Mouse (Mus musculus): Measurements from ENCODE around the gene Atg16l2. TPM values are rescaled to one million over a fixed set of nuclear protein-coding genes. Genes with fewer than 3 reads are reported as not detected.

Gene Atg16l2
- total and polyA plus RNA-seq, 3 experiments, result 0.38 to 3.2 (median 1.9) TPM

DNA sequence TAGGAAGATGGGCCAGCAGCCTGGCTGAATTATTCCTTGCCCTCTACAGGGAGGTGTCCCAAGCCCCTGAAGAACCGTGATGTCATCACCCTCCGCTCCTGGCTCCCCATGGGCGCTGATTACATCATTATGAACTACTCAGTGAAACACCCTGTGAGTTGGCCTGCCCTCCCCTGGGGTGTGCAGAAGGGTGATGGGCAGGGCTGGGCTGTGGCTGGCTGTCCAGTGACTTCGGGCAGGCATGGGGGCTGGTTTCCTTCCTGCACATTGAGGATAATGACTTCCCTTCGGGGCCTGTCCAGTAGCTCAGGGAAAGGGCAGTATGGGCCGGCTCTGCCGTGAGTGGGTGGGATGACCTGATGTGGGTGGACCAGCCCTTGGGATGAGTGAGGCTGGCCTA lies 41.1 kb upstream of the Atg16l2 start:
- Histone ChIP-seq H3K36me3 (replicated peaks) (no peaks in the 10 kb centered on the region), H3K4me1 (ENCODE audit: insufficient read depth, low read depth, low read length) (peaks cover 24% of the 10 kb centered on the region)

DNA sequence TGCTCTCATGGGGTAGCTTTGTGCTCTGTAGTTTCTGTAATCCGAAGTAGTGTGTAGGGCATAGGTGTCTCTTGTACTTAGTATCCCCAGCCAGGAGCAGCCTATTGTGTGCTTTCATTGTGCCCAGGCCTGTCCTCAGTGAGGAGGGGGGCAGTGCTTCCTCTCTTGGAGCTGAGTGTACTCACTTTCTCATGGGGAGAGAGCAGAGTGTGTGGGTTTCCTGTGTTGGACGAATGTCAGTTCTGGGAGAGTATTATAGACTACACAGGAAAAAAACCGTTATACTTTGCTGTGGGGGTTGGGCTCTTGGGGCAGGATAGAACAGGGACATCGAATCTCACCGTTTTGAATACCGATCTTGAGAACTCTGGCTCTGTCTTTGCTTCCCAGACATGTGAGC lies 39.4 kb upstream of the Atg16l2 start:
- ATAC-seq (ENCODE audit: extremely low read depth, insufficient number of reproducible peaks, low FRiP score, poor library complexity, severe bottlenecking) (no peak), DNase-seq (ENCODE audit: low spot score) (no peak)
- TF ChIP-seq POLR2AphosphoS5 (IDR thresholded peaks at IDR 0.05; ENCODE audit: insufficient replicate concordance, low read depth, low read length), result no peak
- no peak for TF ChIP-seq TAL1 (conservative IDR thresholded peaks at IDR 0.05; ENCODE audit: low read depth, low read length)
- TF ChIP-seq CTCF (IDR thresholded peaks at IDR 0.05; ENCODE audit: low read depth, low read length), result no peak
- TF ChIP-seq GATA2 (IDR thresholded peaks at IDR 0.05; ENCODE audit: borderline replicate concordance, low read depth, low read length), result no peak
- TF ChIP-seq GATA1 (IDR thresholded peaks at IDR 0.05; ENCODE audit: borderline replicate concordance, low read length), result no peak

More for the DNA sequence above, 41.1 kb upstream of the Atg16l2 start:
- ATAC-seq (ENCODE audit: extremely low read depth, insufficient number of reproducible peaks, low FRiP score, poor library complexity, severe bottlenecking), result no peak
- no peak for DNase-seq (ENCODE audit: low spot score)
- TF ChIP-seq GATA2 (IDR thresholded peaks at IDR 0.05; ENCODE audit: borderline replicate concordance, low read depth, low read length), result no peak
- no peak for TF ChIP-seq CTCF (IDR thresholded peaks at IDR 0.05; ENCODE audit: low read depth, low read length)
- no peak for TF ChIP-seq POLR2AphosphoS5 (IDR thresholded peaks at IDR 0.05; ENCODE audit: insufficient replicate concordance, low read depth, low read length)
- TF ChIP-seq TAL1 (conservative IDR thresholded peaks at IDR 0.05; ENCODE audit: low read depth, low read length), result no peak
- TF ChIP-seq GATA1 (IDR thresholded peaks at IDR 0.05; ENCODE audit: borderline replicate concordance, low read length), result no peak
- Histone ChIP-seq H3K4me3 (ENCODE audit: low read depth, low read length) (no peak overlapping the region), H3K9me3 (replicated peaks) (no peaks in the 10 kb centered on the region), H3K27me3 (ENCODE audit: insufficient read depth, low read length) (peaks cover 53% of the 10 kb centered on the region)

DNA sequence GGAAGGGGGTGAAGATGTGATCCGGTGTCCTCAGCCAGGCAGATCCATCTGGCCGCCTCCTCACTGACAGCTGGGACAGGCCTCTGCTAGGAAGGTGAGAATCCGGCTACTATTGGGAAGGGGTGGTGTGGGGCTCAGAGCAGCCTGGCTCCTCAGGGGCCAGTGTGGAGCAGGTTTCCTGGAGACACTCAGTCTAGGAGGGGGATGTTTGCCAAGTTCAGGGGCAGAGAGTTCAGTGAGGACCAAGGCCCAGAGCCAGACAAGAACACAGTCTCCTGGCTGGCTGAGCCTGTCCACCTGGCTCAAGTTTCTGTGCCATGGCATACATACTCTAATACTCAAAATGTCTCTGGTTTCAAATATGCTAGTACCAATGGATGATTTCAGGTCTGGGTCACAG lies 35.4 kb upstream of the Atg16l2 start:
- Histone ChIP-seq H3K9me3 (replicated peaks) (no peaks in the 10 kb centered on the region), H3K36me3 (replicated peaks) (no peaks in the 10 kb centered on the region), H3K4me1 (ENCODE audit: insufficient read depth, low read depth, low read length) (no peaks in the 10 kb centered on the region), H3K27me3 (ENCODE audit: insufficient read depth, low read length) (peaks cover 41% of the 10 kb centered on the region), H3K4me3 (ENCODE audit: low read depth, low read length) (no peak overlapping the region)
- ATAC-seq (ENCODE audit: extremely low read depth, insufficient number of reproducible peaks, low FRiP score, poor library complexity, severe bottlenecking) (no peak), DNase-seq (ENCODE audit: low spot score) (no peak)
- TF ChIP-seq POLR2AphosphoS5 (IDR thresholded peaks at IDR 0.05; ENCODE audit: insufficient replicate concordance, low read depth, low read length), result no peak
- TF ChIP-seq GATA2 (IDR thresholded peaks at IDR 0.05; ENCODE audit: borderline replicate concordance, low read depth, low read length), result no peak
- TF ChIP-seq CTCF (IDR thresholded peaks at IDR 0.05; ENCODE audit: low read depth, low read length), result no peak
- TF ChIP-seq TAL1 (conservative IDR thresholded peaks at IDR 0.05; ENCODE audit: low read depth, low read length), result no peak
- no peak for TF ChIP-seq GATA1 (IDR thresholded peaks at IDR 0.05; ENCODE audit: borderline replicate concordance, low read length)

More for the DNA sequence above, 39.4 kb upstream of the Atg16l2 start:
- Histone ChIP-seq H3K4me1 (ENCODE audit: insufficient read depth, low read depth, low read length) (peaks cover 10% of the 10 kb centered on the region), H3K4me3 (ENCODE audit: low read depth, low read length) (no peak overlapping the region), H3K9me3 (replicated peaks) (no peaks in the 10 kb centered on the region), H3K27me3 (ENCODE audit: insufficient read depth, low read length) (peaks cover 62% of the 10 kb centered on the region), H3K36me3 (replicated peaks) (no peaks in the 10 kb centered on the region)

DNA sequence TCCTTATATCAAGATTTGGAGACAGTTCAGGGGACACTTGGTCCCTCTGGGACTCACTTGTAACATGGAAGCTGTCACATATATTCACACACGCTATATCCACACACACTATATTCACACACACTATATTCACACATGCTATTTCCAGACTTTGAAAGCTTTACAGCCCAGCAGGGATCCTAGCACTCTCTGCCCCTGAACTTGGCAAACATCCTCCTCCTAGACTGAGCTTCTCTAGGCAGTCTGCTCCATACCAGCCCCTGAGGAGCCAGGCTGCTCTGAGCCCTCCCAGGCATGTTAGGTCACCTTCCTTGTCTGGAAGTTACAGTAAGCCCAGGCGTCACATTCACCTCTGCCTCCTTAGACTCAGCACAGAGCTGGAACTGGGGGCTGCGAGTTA lies 34.6 kb upstream of the Atg16l2 start:
- no peaks in the 10 kb centered on the region for H3K4me1 ChIP-seq (ENCODE audit: insufficient read depth, low read depth, low read length)
- no peak overlapping the region for H3K4me3 ChIP-seq (ENCODE audit: low read depth, low read length)
- H3K27me3 ChIP-seq (ENCODE audit: insufficient read depth, low read length), result peaks cover 38% of the 10 kb centered on the region
- ATAC-seq (ENCODE audit: extremely low read depth, insufficient number of reproducible peaks, low FRiP score, poor library complexity, severe bottlenecking), result no peak
- no peak for TF ChIP-seq GATA2 (IDR thresholded peaks at IDR 0.05; ENCODE audit: borderline replicate concordance, low read depth, low read length)
- no peak for TF ChIP-seq GATA1 (IDR thresholded peaks at IDR 0.05; ENCODE audit: borderline replicate concordance, low read length)
- TF ChIP-seq TAL1 (conservative IDR thresholded peaks at IDR 0.05; ENCODE audit: low read depth, low read length), result no peak
- no peak for TF ChIP-seq POLR2AphosphoS5 (IDR thresholded peaks at IDR 0.05; ENCODE audit: insufficient replicate concordance, low read depth, low read length)
- TF ChIP-seq CTCF (IDR thresholded peaks at IDR 0.05; ENCODE audit: low read depth, low read length), result no peak
- no peak for DNase-seq (ENCODE audit: low spot score)
- no peaks in the 10 kb centered on the region for H3K9me3 ChIP-seq (replicated peaks)
- no peaks in the 10 kb centered on the region for H3K36me3 ChIP-seq (replicated peaks)

DNA sequence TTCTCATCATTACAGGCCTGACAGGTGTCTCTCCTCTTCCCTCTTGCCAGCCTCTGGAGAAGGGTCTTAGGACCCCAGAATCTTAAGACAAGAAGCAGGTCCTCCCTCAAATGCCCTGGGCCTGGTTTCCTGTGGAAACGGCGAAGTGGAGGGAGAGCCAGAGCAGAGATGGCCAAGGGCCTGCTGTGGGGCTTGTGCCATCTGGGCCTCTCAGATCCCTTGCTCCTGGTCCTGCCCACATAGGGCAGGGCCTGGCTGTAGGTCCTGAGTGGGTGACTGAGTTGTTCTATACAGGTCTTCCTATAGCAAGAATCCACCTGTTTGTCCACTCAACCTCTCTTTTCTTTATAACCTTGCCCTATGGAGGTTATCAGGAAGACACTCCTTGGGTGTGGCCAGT lies 33.2 kb upstream of the Atg16l2 start:
- Histone ChIP-seq H3K36me3 (replicated peaks) (no peaks in the 10 kb centered on the region), H3K4me3 (ENCODE audit: low read depth, low read length) (no peak overlapping the region), H3K27me3 (ENCODE audit: insufficient read depth, low read length) (peaks cover 43% of the 10 kb centered on the region), H3K9me3 (replicated peaks) (no peaks in the 10 kb centered on the region), H3K4me1 (ENCODE audit: insufficient read depth, low read depth, low read length) (no peaks in the 10 kb centered on the region)
- ATAC-seq (ENCODE audit: extremely low read depth, insufficient number of reproducible peaks, low FRiP score, poor library complexity, severe bottlenecking), result no peak
- TF ChIP-seq CTCF (IDR thresholded peaks at IDR 0.05; ENCODE audit: low read depth, low read length) (no peak), POLR2AphosphoS5 (IDR thresholded peaks at IDR 0.05; ENCODE audit: insufficient replicate concordance, low read depth, low read length) (no peak), TAL1 (conservative IDR thresholded peaks at IDR 0.05; ENCODE audit: low read depth, low read length) (no peak), GATA2 (IDR thresholded peaks at IDR 0.05; ENCODE audit: borderline replicate concordance, low read depth, low read length) (no peak), GATA1 (IDR thresholded peaks at IDR 0.05; ENCODE audit: borderline replicate concordance, low read length) (no peak)
- DNase-seq (ENCODE audit: low spot score), result no peak

DNA sequence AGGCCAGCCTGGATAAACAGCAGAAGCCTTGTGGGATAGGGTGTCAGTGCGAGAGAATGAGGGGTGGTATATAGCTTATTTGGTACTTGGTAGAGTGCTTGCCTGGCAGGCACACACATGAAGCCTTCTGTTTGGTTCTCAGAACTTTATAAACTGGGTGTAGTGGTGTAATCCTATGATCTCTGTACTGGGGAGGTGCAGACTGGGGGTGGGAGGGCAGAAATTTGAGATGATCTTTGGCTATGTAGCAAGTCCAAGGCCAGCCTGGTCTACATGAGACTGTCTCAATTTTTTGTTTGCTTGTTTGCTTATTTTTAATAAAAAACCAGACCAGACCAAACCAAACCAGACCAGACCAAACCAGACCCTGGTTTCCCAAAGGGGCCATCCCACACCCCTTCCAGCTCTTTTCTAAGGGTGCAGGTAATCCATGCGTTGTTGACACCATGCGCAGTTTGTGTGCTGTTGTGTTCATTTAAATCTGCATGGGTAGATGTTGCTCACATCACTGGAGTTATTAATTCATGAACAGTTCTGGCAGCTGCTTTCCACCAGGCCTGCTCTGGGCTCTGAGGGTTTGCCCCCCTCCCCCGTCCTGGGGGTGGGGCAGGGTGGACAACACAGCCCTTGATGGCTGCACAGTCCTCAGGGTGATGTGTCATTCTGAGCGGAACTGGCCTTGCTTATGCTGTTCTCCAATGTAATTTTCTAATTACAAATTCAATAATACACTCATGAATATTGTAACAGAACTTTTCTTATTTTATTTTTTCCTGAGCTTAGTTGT lies 30.2 kb upstream of the Atg16l2 start:
- DNase-seq (ENCODE audit: low spot score) (no peak), ATAC-seq (ENCODE audit: extremely low read depth, insufficient number of reproducible peaks, low FRiP score, poor library complexity, severe bottlenecking) (no peak)
- Histone ChIP-seq H3K4me1 (ENCODE audit: insufficient read depth, low read depth, low read length) (no peaks in the 10 kb centered on the region), H3K9me3 (replicated peaks) (no peaks in the 10 kb centered on the region), H3K27me3 (ENCODE audit: insufficient read depth, low read length) (peaks cover 59% of the 10 kb centered on the region), H3K4me3 (ENCODE audit: low read depth, low read length) (no peak overlapping the region), H3K36me3 (replicated peaks) (no peaks in the 10 kb centered on the region)
- TF ChIP-seq GATA1 (IDR thresholded peaks at IDR 0.05; ENCODE audit: borderline replicate concordance, low read length), result no peak
- no peak for TF ChIP-seq TAL1 (conservative IDR thresholded peaks at IDR 0.05; ENCODE audit: low read depth, low read length)
- no peak for TF ChIP-seq GATA2 (IDR thresholded peaks at IDR 0.05; ENCODE audit: borderline replicate concordance, low read depth, low read length)
- no peak for TF ChIP-seq POLR2AphosphoS5 (IDR thresholded peaks at IDR 0.05; ENCODE audit: insufficient replicate concordance, low read depth, low read length)
- no peak for TF ChIP-seq CTCF (IDR thresholded peaks at IDR 0.05; ENCODE audit: low read depth, low read length)

All from G1E (cell line).